12 mouse cellular contexts compared by ENCODE assay signal in the genomic region with DNA sequence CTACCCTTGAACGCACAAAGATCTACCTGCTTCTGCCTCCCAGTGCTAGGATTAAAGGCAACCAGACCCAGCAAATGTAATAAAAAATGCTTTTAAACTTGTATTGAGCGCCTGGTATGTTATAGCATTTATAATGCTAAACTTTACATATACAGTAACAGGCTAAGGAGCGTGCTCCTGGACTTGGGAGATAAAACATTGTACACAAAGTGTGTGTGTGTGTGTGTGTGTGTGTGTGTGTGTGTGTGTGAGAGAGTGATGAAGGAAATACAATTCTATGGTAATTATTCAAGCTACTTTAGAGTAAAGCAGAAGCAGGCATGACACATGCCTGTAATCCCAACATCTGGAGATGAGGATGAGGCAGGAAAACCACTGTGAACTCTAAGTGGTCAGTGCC. TPM values are rescaled to one million over a fixed set of nuclear protein-coding genes. Genes with fewer than 3 reads are reported as not detected.
A peak's percentile ranks its signal among the peaks of the same experiment; 100 is the strongest.
DNase-seq lines count a peak whose midpoint lies in the region; ATAC-seq and TF ChIP-seq lines count a peak whose summit lies in the region.
"Had no signal": no experiment of that assay in that cellular context is flagged by ENCODE, and none has a peak within 500 bp of the region (broad histone marks: within the 10 kb centered on the region; RNA-seq: fewer than 3 reads in every experiment).

A gene (minus strand): TSS at position 101 of the 400 bp plus-strand sequence.

- no peak for ATAC-seq in kidney, embryonic 16.5 days (ENCODE audit: low FRiP score, low TSS enrichment)

- TF ChIP-seq CTCF in CH12.LX (conservative IDR thresholded peaks at IDR 0.05 in 1 of 2, IDR thresholded peaks at IDR 0.05 in 1 of 2; ENCODE audit: low read depth in 2 of 2, low read length in 2 of 2) = no peak

- peaks cover 31% of the 10 kb centered on the region for H3K79me2 ChIP-seq in CH12.LX (replicated peaks; ENCODE audit: control insufficient read depth, extremely low read depth, insufficient read depth, poor library complexity, severe bottlenecking)

- dilution Hi-C loops in CH12.LX (cut with MboI; ENCODE audit: extremely low pct_ligation_motif_present, extremely low pct_unique_long_range_greater_than_20kb, low sequenced_read_pairs) = no loop called here

- no peak for DNase-seq in heart, adult 18-20 months
- DNase-seq in heart, adult 9 months (ENCODE audit: low spot score in 2 of 2) = no peak
- DNase-seq in CH12.LX (ENCODE audit: extremely low read depth) = no peak
- no peak for DNase-seq in left cerebral cortex, postnatal 4 days
- DNase-seq in embryo, embryonic 10.5 days (ENCODE audit: low spot score) = no peak
- no peak for DNase-seq in T-cell, adult 2 months (ENCODE audit: low spot score)
- DNase-seq: B cell, adult 2 months; thymus, adult 18-20 months had no signal

- peaks cover 9 to 43% of the 10 kb centered on the region in 2 experiments; a peak in 3 of 4 replicates for H3K4me1 ChIP-seq in CH12.LX (ENCODE audit: control insufficient read depth in 1 of 2, insufficient read depth in 2 of 2)
- peaks cover 44% of the 10 kb centered on the region for H3K4me1 ChIP-seq in erythroblast, embryonic 14.5 days (ENCODE audit: control insufficient read depth)
- H3K4me1 ChIP-seq in kidney, embryonic 16.5 days (ENCODE audit: insufficient read depth, low read length) = peaks cover 5% of the 10 kb centered on the region; the same call in 1 of the 2 replicates

- no peak for TF ChIP-seq POLR2A in CH12.LX (IDR thresholded peaks at IDR 0.05; ENCODE audit: low read depth, low read length)

- peak within 1 kb of the TSS; percentile 66 for H3K9ac ChIP-seq in CH12.LX (ENCODE audit: insufficient read depth, low read depth)
- H3K9ac ChIP-seq in kidney, embryonic 16.5 days (replicated peaks; ENCODE audit: low read length) = no peak within 1 kb of the TSS
- H3K9ac ChIP-seq: embryonic facial prominence, embryonic 12.5 days; hindbrain, embryonic 15.5 days had no signal

- H3K4me3 ChIP-seq in CH12.LX (replicated peaks in 1 of 3; ENCODE audit: low read depth in 2 of 3, low read length in 2 of 3, poor library complexity in 1 of 3) = peak within 1 kb of the TSS in 1 of 3 experiments; percentile 29
- peak within 1 kb of the TSS; percentile 19 for H3K4me3 ChIP-seq in erythroblast, embryonic 14.5 days (replicated peaks)
- H3K4me3 ChIP-seq in kidney, embryonic 16.5 days (ENCODE audit: low read length) = no peak within 1 kb of the TSS
- H3K4me3 ChIP-seq: embryonic facial prominence, embryonic 12.5 days; hindbrain, embryonic 15.5 days had no signal

- intact Hi-C loops in left cerebral cortex, postnatal 4 days (cut with DNase I) = no loop called here

- H3K36me3 ChIP-seq in CH12.LX (replicated peaks in 1 of 2; ENCODE audit: control insufficient read depth in 1 of 2, insufficient read depth in 1 of 2, low read length in 1 of 2) = peaks cover 8 to 22% of the 10 kb centered on the region in 2 experiments
- H3K36me3 ChIP-seq in erythroblast, embryonic 14.5 days (ENCODE audit: control insufficient read depth) = peaks cover 37% of the 10 kb centered on the region
- H3K36me3 ChIP-seq in kidney, embryonic 16.5 days (ENCODE audit: insufficient read depth, low read length) = peaks cover 9% of the 10 kb centered on the region; the same call in 1 of the 2 replicates
- H3K36me3 ChIP-seq: hindbrain, embryonic 15.5 days had no signal

- in situ Hi-C loops in CH12.LX (cut with MboI; ENCODE audit: low pct_ligation_motif_present, low pct_unique_long_range_greater_than_20kb, low sequenced_read_pairs) = loop anchor here (25.0 kb wide), 1 partner anchor 169 kb away; no protein-coding TSS in a partner anchor

- H3K4me2 ChIP-seq in CH12.LX (ENCODE audit: insufficient read depth, low read depth, poor library complexity, severe bottlenecking) = peak within 1 kb of the TSS; percentile 92
- no peak within 1 kb of the TSS for H3K4me2 ChIP-seq in kidney, embryonic 16.5 days (replicated peaks; ENCODE audit: low read depth, low read length)
- H3K4me2 ChIP-seq: embryonic facial prominence, embryonic 12.5 days; hindbrain, embryonic 15.5 days had no signal

- no peak for TF ChIP-seq EP300 in CH12.LX (IDR thresholded peaks at IDR 0.05; ENCODE audit: low read length)

- no peak for TF ChIP-seq RAD21 in CH12.LX (IDR thresholded peaks at IDR 0.05; ENCODE audit: low read depth, low read length)

- 95% methylated on average over 3 of the region's 3 CpGs for WGBS in kidney, embryonic 16.5 days

- H3K27me3 ChIP-seq in CH12.LX (replicated peaks) = no peaks in the 10 kb centered on the region
- no peaks in the 10 kb centered on the region for H3K27me3 ChIP-seq in erythroblast, embryonic 14.5 days (ENCODE audit: control insufficient read depth)
- no peaks in the 10 kb centered on the region for H3K27me3 ChIP-seq in kidney, embryonic 16.5 days (ENCODE audit: insufficient read depth, low read length)
- H3K27me3 ChIP-seq: embryonic facial prominence, embryonic 12.5 days; hindbrain, embryonic 15.5 days had no signal

- no peak within 1 kb of the TSS; the same call in 1 of the 2 replicates for H3K27ac ChIP-seq in CH12.LX (ENCODE audit: insufficient read depth, low read depth)
- no peak within 1 kb of the TSS for H3K27ac ChIP-seq in kidney, embryonic 16.5 days (ENCODE audit: low read length)
- H3K27ac ChIP-seq: embryonic facial prominence, embryonic 12.5 days; hindbrain, embryonic 15.5 days had no signal

- H3K9me3 ChIP-seq in CH12.LX (replicated peaks; ENCODE audit: low read length) = peaks cover 8% of the 10 kb centered on the region
- no peaks in the 10 kb centered on the region for H3K9me3 ChIP-seq in erythroblast, embryonic 14.5 days (ENCODE audit: control insufficient read depth, low read length)
- H3K9me3 ChIP-seq in kidney, embryonic 16.5 days (ENCODE audit: low read length) = peaks cover 4% of the 10 kb centered on the region; the same call in 1 of the 2 replicates
- H3K9me3 ChIP-seq: hindbrain, embryonic 15.5 days had no signal

TF ChIP-seq in CH12.LX, 34 proteins besides CTCF, POLR2A, EP300 and RAD21:
- TF ChIP-seq CHD1 (IDR thresholded peaks at IDR 0.05; ENCODE audit: low read depth, low read length) (no peak), E2F4 (IDR thresholded peaks at IDR 0.05; ENCODE audit: insufficient replicate concordance, low read depth, low read length) (no peak), NRF1 (IDR thresholded peaks at IDR 0.05; ENCODE audit: low read depth, low read length) (no peak), MEF2A (IDR thresholded peaks at IDR 0.05; ENCODE audit: borderline replicate concordance, low read depth, low read length) (no peak), IRF4 (IDR thresholded peaks at IDR 0.05; ENCODE audit: low read depth, low read length) (no peak), SMC3 (IDR thresholded peaks at IDR 0.05; ENCODE audit: low read depth, low read length) (no peak), SIN3A (IDR thresholded peaks at IDR 0.05; ENCODE audit: low read length) (no peak), BHLHE40 (IDR thresholded peaks at IDR 0.05; ENCODE audit: low read depth, low read length) (no peak), JUND (conservative IDR thresholded peaks at IDR 0.05; ENCODE audit: low read depth, low read length) (no peak), TBP (conservative IDR thresholded peaks at IDR 0.05; ENCODE audit: low read depth, low read length) (no peak), MAX (IDR thresholded peaks at IDR 0.05; ENCODE audit: low read length) (no peak), MAFK (IDR thresholded peaks at IDR 0.05; ENCODE audit: insufficient replicate concordance, low read length) (no peak)

RNA-seq across cellular contexts. Expression of the gene that starts here (rescaled TPM):
- total RNA-seq in heart, adult 18-20 months (2021) = 10 to 100 TPM; 11.3 to 13.3 TPM
- total RNA-seq in CH12.LX (2012; rRNA removed) = 8.1 and 8.3 TPM in 2 replicates
- 17.0 TPM in 2 replicates for total RNA-seq in CH12.LX (2014; rRNA removed)
- polyA plus RNA-seq in CH12.LX (2012; ENCODE audit: insufficient read length, low read depth) = 20.2 and 22.3 TPM in 2 replicates
- polyA plus RNA-seq in erythroblast, embryonic 14.5 days (2012) = 1.2 and 1.7 TPM in 2 replicates
- 10 to 100 TPM; 14.5 to 14.8 TPM for total RNA-seq in left cerebral cortex, postnatal 4 days (2021)
- 4.5 and 5.6 TPM in 2 replicates for polyA plus RNA-seq in kidney, embryonic 16.5 days (2015; fragmentation: Nextera tagmentation; extraction: Ambion mirVana)
